Mouse (Mus musculus) cortical plate, adult 2 months (tissue): ENCODE results near the gene Mybpc3.

Source experiments
- CTCF ChIP-seq: fragments of 200-500 bp; IDR thresholded peaks from 2 replicates; pipeline ENCODE4 v1.5.1; 2011; ENCODE audit warnings: mild to moderate bottlenecking, control low read depth, low read length; ENCODE audit not compliant: insufficient read depth; ENCODE audit errors: extremely low read depth
- POLR2A ChIP-seq: fragments of 200-500 bp; IDR thresholded peaks from 2 replicates; pipeline ENCODE4 v1.6.1; 2011; ENCODE audit warnings: mild to moderate bottlenecking, low read length, control low read depth; ENCODE audit not compliant: insufficient read depth; ENCODE audit errors: extremely low read depth

- TF ChIP-seq POLR2A (no peak), CTCF (no peak)
Observed at GRCm38 (mm10) chr2:91183711-91184405, 65.9 kb downstream of the Mybpc3 start, which contains the start of gene Madd.
